Mouse (Mus musculus): Measurements from ENCODE around the gene Aup1. TPM values are rescaled to one million over a fixed set of nuclear protein-coding genes. Genes with fewer than 3 reads are reported as not detected.

Gene Aup1
- polyA plus RNA-seq, 1 experiment from 2014 or later = 175 TPM

- H3K4me1 ChIP-seq (ENCODE audit: insufficient read depth) = peaks cover 21% of the 10 kb centered on the region
- no peak overlapping the region for H3K4me2 ChIP-seq (ENCODE audit: low read depth, low read length)
- TF ChIP-seq CTCF (IDR thresholded peaks at IDR 0.05; ENCODE audit: low read depth) (no peak), EP300 (IDR thresholded peaks at IDR 0.05; ENCODE audit: low read depth) (no peak)
- no peak overlapping the region for H3K9ac ChIP-seq (replicated peaks)
- H3K4me3 ChIP-seq (ENCODE audit: low read depth, low read length) = no peak overlapping the region
- 78% methylated on average over 2 of the region's 2 CpGs for WGBS (ENCODE audit: insufficient replicate concordance)
- DNase-seq (no peak), ATAC-seq (no peak)
- no peaks in the 10 kb centered on the region for H3K27me3 ChIP-seq (ENCODE audit: insufficient read depth, low read length)
- H3K36me3 ChIP-seq (replicated peaks; ENCODE audit: insufficient read depth, low read length) = no peaks in the 10 kb centered on the region
- no peaks in the 10 kb centered on the region for H3K9me3 ChIP-seq (ENCODE audit: low read length)
- H3K27ac ChIP-seq (ENCODE audit: low read depth) = no peak overlapping the region
Measured at GRCm38 (mm10) chr6:83098411-83098810, 44.1 kb downstream of the Aup1 start.

GRCm38 (mm10) chr6:83101316-83101687, 47.0 kb downstream of the Aup1 start, which contains the start of the genes Ccdc142 and Gm42688:
Ccdc142 (plus strand) TSS chr6:83101601.
Gm42688 (plus strand) TSS chr6:83101617.
- no peak for TF ChIP-seq EP300 (IDR thresholded peaks at IDR 0.05; ENCODE audit: low read depth)
- TF ChIP-seq CTCF (IDR thresholded peaks at IDR 0.05; ENCODE audit: low read depth) = peak; percentile 92
- Histone ChIP-seq H3K36me3 (replicated peaks; ENCODE audit: insufficient read depth, low read length) (no peaks in the 10 kb centered on the region), H3K4me3 (ENCODE audit: low read depth, low read length) (peak within 1 kb of the TSS; percentile 76), H3K4me1 (ENCODE audit: insufficient read depth) (peaks cover 23% of the 10 kb centered on the region), H3K9me3 (ENCODE audit: low read length) (no peaks in the 10 kb centered on the region), H3K9ac (replicated peaks) (peak within 1 kb of the TSS; percentile 76), H3K4me2 (ENCODE audit: low read depth, low read length) (peak within 1 kb of the TSS; percentile 100), H3K27me3 (ENCODE audit: insufficient read depth, low read length) (no peaks in the 10 kb centered on the region), H3K27ac (ENCODE audit: low read depth) (peak within 1 kb of the TSS; percentile 85)
- under 1% methylated on average over 25 of the region's 25 CpGs for WGBS (ENCODE audit: insufficient replicate concordance)
- DNase-seq = peak; percentile 87
- ATAC-seq = peak; percentile 90

- TF ChIP-seq CTCF (IDR thresholded peaks at IDR 0.05; ENCODE audit: low read depth) = peak; percentile 71
- no peak for TF ChIP-seq EP300 (IDR thresholded peaks at IDR 0.05; ENCODE audit: low read depth)
- no peaks in the 10 kb centered on the region for H3K27me3 ChIP-seq (ENCODE audit: insufficient read depth, low read length)
- H3K4me2 ChIP-seq (ENCODE audit: low read depth, low read length) = peak overlapping the region; percentile 100
- ATAC-seq = peak; percentile 85
- WGBS (ENCODE audit: insufficient replicate concordance) = 1% methylated on average over 50 of the region's 74 CpGs
- no peaks in the 10 kb centered on the region for H3K9me3 ChIP-seq (ENCODE audit: low read length)
- H3K4me3 ChIP-seq (ENCODE audit: low read depth, low read length) = peak overlapping the region; percentile 76
- peak overlapping the region; percentile 85 for H3K27ac ChIP-seq (ENCODE audit: low read depth)
- DNase-seq = peak; percentile 78
- H3K36me3 ChIP-seq (replicated peaks; ENCODE audit: insufficient read depth, low read length) = 0 out of 2 replicates have a peak, but pooled peaks cover 5% of the 10 kb centered on the region
- H3K4me1 ChIP-seq (ENCODE audit: insufficient read depth) = peaks cover 23% of the 10 kb centered on the region
- peak overlapping the region; percentile 76 for H3K9ac ChIP-seq (replicated peaks)
Measured at GRCm38 (mm10) chr6:83101688-83102556, 47.6 kb downstream of the Aup1 start.

- no peak for DNase-seq
- WGBS (ENCODE audit: insufficient replicate concordance) = 47% methylated on average over 11 of the region's 11 CpGs
- no peaks in the 10 kb centered on the region for H3K27me3 ChIP-seq (ENCODE audit: insufficient read depth, low read length)
- peaks cover 9% of the 10 kb centered on the region; the same call in 1 of the 2 replicates for H3K36me3 ChIP-seq (replicated peaks; ENCODE audit: insufficient read depth, low read length)
- no peak overlapping the region for H3K4me3 ChIP-seq (ENCODE audit: low read depth, low read length)
- no peak for TF ChIP-seq CTCF (IDR thresholded peaks at IDR 0.05; ENCODE audit: low read depth)
- no peak for TF ChIP-seq EP300 (IDR thresholded peaks at IDR 0.05; ENCODE audit: low read depth)
- H3K27ac ChIP-seq (ENCODE audit: low read depth) = no peak overlapping the region
- no peak for ATAC-seq
- H3K4me2 ChIP-seq (ENCODE audit: low read depth, low read length) = peak overlapping the region; percentile 100; the same call in 1 of the 2 replicates
- H3K9me3 ChIP-seq (ENCODE audit: low read length) = no peaks in the 10 kb centered on the region
- peaks cover 29% of the 10 kb centered on the region for H3K4me1 ChIP-seq (ENCODE audit: insufficient read depth)
- no peak overlapping the region for H3K9ac ChIP-seq (replicated peaks)
Measured at GRCm38 (mm10) chr6:83103130-83103650, 48.9 kb downstream of the Aup1 start.

GRCm38 (mm10) chr6:83104158-83104557, 49.8 kb downstream of the Aup1 start:
- no peak for TF ChIP-seq CTCF (IDR thresholded peaks at IDR 0.05; ENCODE audit: low read depth)
- no peak for TF ChIP-seq EP300 (IDR thresholded peaks at IDR 0.05; ENCODE audit: low read depth)
- no peaks in the 10 kb centered on the region for H3K9me3 ChIP-seq (ENCODE audit: low read length)
- H3K4me1 ChIP-seq (ENCODE audit: insufficient read depth) = peaks cover 32% of the 10 kb centered on the region
- peaks cover 9% of the 10 kb centered on the region; the same call in 1 of the 2 replicates for H3K36me3 ChIP-seq (replicated peaks; ENCODE audit: insufficient read depth, low read length)
- no peak overlapping the region for H3K4me2 ChIP-seq (ENCODE audit: low read depth, low read length)
- H3K4me3 ChIP-seq (ENCODE audit: low read depth, low read length) = no peak overlapping the region
- no peaks in the 10 kb centered on the region for H3K27me3 ChIP-seq (ENCODE audit: insufficient read depth, low read length)
- no peak overlapping the region for H3K27ac ChIP-seq (ENCODE audit: low read depth)
- WGBS (ENCODE audit: insufficient replicate concordance) = 89% methylated on average over 4 of the region's 4 CpGs
- ATAC-seq = no peak
- no peak overlapping the region for H3K9ac ChIP-seq (replicated peaks)
- DNase-seq = no peak

MicroRNAs within 50 kb of the gene (microRNA counts, 519-probe panel; counts per million panel counts)
- microRNA mmu-miR-3470a+mmu-miR-3470b = not detected

Small RNAs within 50 kb of the gene (microRNA-seq; reads per million reads assigned to microRNA genes)
- gene Mir3470a (not detected), gene Mir7040 (not detected)

Other genes with a start within 250 kb of the Aup1 start
- 0.08 and 0.12 TPM in 2 replicates for gene Sema4f, start 114.8 kb upstream of the Aup1 start, polyA plus RNA-seq (2015; fragmentation: Nextera tagmentation; extraction: Ambion mirVana)
- gene M1ap, start 107.6 kb upstream of the Aup1 start, polyA plus RNA-seq (2015; fragmentation: Nextera tagmentation; extraction: Ambion mirVana) = 3.8 and 4.3 TPM in 2 replicates
- gene Dok1, start 21.1 kb upstream of the Aup1 start, polyA plus RNA-seq (2015; fragmentation: Nextera tagmentation; extraction: Ambion mirVana) = 11.3 and 11.8 TPM in 2 replicates
- 1.2 and 1.7 TPM in 2 replicates for gene Loxl3, start 20.3 kb upstream of the Aup1 start, polyA plus RNA-seq (2015; fragmentation: Nextera tagmentation; extraction: Ambion mirVana)
- gene Htra2, start 752 bp downstream of the Aup1 start, polyA plus RNA-seq (2015; fragmentation: Nextera tagmentation; extraction: Ambion mirVana) = 33.8 and 34.7 TPM in 2 replicates
- gene Dqx1, start 3.3 kb downstream of the Aup1 start, polyA plus RNA-seq (2015; fragmentation: Nextera tagmentation; extraction: Ambion mirVana) = 7.5 and 8.2 TPM in 2 replicates
- gene Tlx2, start 15.8 kb downstream of the Aup1 start, polyA plus RNA-seq (2015; fragmentation: Nextera tagmentation; extraction: Ambion mirVana) = not detected in 2 replicates
- 11.6 and 11.7 TPM in 2 replicates for gene Pcgf1, start 23.3 kb downstream of the Aup1 start, polyA plus RNA-seq (2015; fragmentation: Nextera tagmentation; extraction: Ambion mirVana)
- gene Lbx2, start 31.8 kb downstream of the Aup1 start, polyA plus RNA-seq (2015; fragmentation: Nextera tagmentation; extraction: Ambion mirVana) = 0.40 and 0.51 TPM in 2 replicates
- 0.54 and 0.71 TPM in 2 replicates for gene Ccdc142, start 47.1 kb downstream of the Aup1 start, polyA plus RNA-seq (2015; fragmentation: Nextera tagmentation; extraction: Ambion mirVana)
- 0.85 and 0.92 TPM in 2 replicates for gene Gm42688, start 47.1 kb downstream of the Aup1 start, polyA plus RNA-seq (2015; fragmentation: Nextera tagmentation; extraction: Ambion mirVana)
- 88.3 and 90.2 TPM in 2 replicates for gene Mrpl53, start 54.5 kb downstream of the Aup1 start, polyA plus RNA-seq (2015; fragmentation: Nextera tagmentation; extraction: Ambion mirVana)
- 21.4 and 21.5 TPM in 2 replicates for gene Mogs, start 61.0 kb downstream of the Aup1 start, polyA plus RNA-seq (2015; fragmentation: Nextera tagmentation; extraction: Ambion mirVana)
- gene Wbp1, start 67.0 kb downstream of the Aup1 start, polyA plus RNA-seq (2015; fragmentation: Nextera tagmentation; extraction: Ambion mirVana) = 21.0 and 22.0 TPM in 2 replicates
- gene Ino80b, start 70.9 kb downstream of the Aup1 start, polyA plus RNA-seq (2015; fragmentation: Nextera tagmentation; extraction: Ambion mirVana) = 5.1 and 5.7 TPM in 2 replicates
- 7.0 and 7.1 TPM in 2 replicates for gene Rtkn, start 80.9 kb downstream of the Aup1 start, polyA plus RNA-seq (2015; fragmentation: Nextera tagmentation; extraction: Ambion mirVana)
- gene Wdr54, start 101.9 kb downstream of the Aup1 start, polyA plus RNA-seq (2015; fragmentation: Nextera tagmentation; extraction: Ambion mirVana) = 0.17 and 0.20 TPM in 2 replicates
- gene 1700003E16Rik, start 101.9 kb downstream of the Aup1 start, polyA plus RNA-seq (2015; fragmentation: Nextera tagmentation; extraction: Ambion mirVana) = 0.25 and 0.27 TPM in 2 replicates
- gene Dctn1, start 111.4 kb downstream of the Aup1 start, polyA plus RNA-seq (2015; fragmentation: Nextera tagmentation; extraction: Ambion mirVana) = 13.2 and 14.7 TPM in 2 replicates
- 0.04 and 0.05 TPM in 2 replicates for gene Slc4a5, start 165.3 kb downstream of the Aup1 start, polyA plus RNA-seq (2015; fragmentation: Nextera tagmentation; extraction: Ambion mirVana)